Mouse (Mus musculus) hindbrain, embryonic 11.5 days (tissue): Measurements from ENCODE around the gene Qpctl. TPM values are rescaled to one million over a fixed set of nuclear protein-coding genes. Genes with fewer than 3 reads are reported as not detected.

Source experiments
- ATAC-seq: fragments of 200-750 bp; cut with Nextera tagmentation; 2 replicates; pipeline ENCODE4 v1.8.0; 2017; ENCODE audit warnings: mild to moderate bottlenecking, moderate TSS enrichment, moderate library complexity; ENCODE audit not compliant: low FRiP score
- DNase-seq: peaks from one replicate; pipeline ENCODE4 v3.0.0-alpha.2; 2015; ENCODE audit warnings: low spot score
- H3K27ac ChIP-seq: fragments of 300-500 bp; sonication (generic); 2 replicates; pipeline ENCODE4 v1.5.1; 2014; ENCODE audit warnings: mild to moderate bottlenecking, low read depth, low read length
- H3K27me3 ChIP-seq: fragments of 300-500 bp; sonication (generic); 2 replicates; pipeline ENCODE4 v1.6.1; 2014; ENCODE audit warnings: mild to moderate bottlenecking, low read length, moderate library complexity, mixed read lengths; ENCODE audit not compliant: control insufficient read depth, insufficient read depth
- H3K36me3 ChIP-seq: fragments of 300-500 bp; sonication (generic); 2 replicates; pipeline ENCODE4 v1.6.1; 2014; ENCODE audit warnings: mild to moderate bottlenecking, low read length, moderate library complexity, mixed read lengths; ENCODE audit not compliant: control insufficient read depth, insufficient read depth
- H3K4me1 ChIP-seq: fragments of 300-500 bp; sonication (generic); replicated peaks from 2 replicates; pipeline ENCODE4 v1.6.1; 2014; ENCODE audit warnings: low read length, mixed read lengths; ENCODE audit not compliant: control insufficient read depth, insufficient read depth
- H3K4me2 ChIP-seq: fragments of 300-500 bp; sonication (generic); replicated peaks from 2 replicates; pipeline ENCODE4 v1.6.1; 2014; ENCODE audit warnings: mild to moderate bottlenecking, low read depth, low read length
- H3K4me3 ChIP-seq: fragments of 300-500 bp; sonication (generic); 2 replicates; pipeline ENCODE4 v1.5.1; 2014; ENCODE audit warnings: low read depth, low read length
- H3K9ac ChIP-seq: fragments of 300-500 bp; sonication (generic); 2 replicates; pipeline ENCODE4 v1.6.1; 2014; ENCODE audit warnings: low read depth, low read length
- H3K9me3 ChIP-seq: fragments of 300-500 bp; sonication (generic); 2 replicates; pipeline ENCODE4 v1.6.1; 2016; ENCODE audit warnings: low read length; ENCODE audit not compliant: control insufficient read depth
- WGBS: fragments of 180-500 bp; shearing (Covaris S2); extraction: QIAGEN DNeasy Blood & Tissue Kit; methylation state at CpG from one replicate; pipeline ENCODE4 v1.1.7; 2014; 5-methylcytosine and 5-hydroxymethylcytosine counted together
- microRNA counts: library from miRNA; unstranded; fragments of <30 nt; microRNA quantifications from one replicate; lab custom pipeline; 2015
- polyA plus RNA-seq: library from polyadenylated mRNA; unstranded; fragments of >200 nt; fragmentation: Nextera tagmentation; extraction: Ambion mirVana; gene quantifications from 2 replicates; pipeline ENCODE4 v1.2.1, GENCODE M21; 2014

Qpctl gene
- polyA plus RNA-seq, 1 experiment from 2014 or later, result 12.0 TPM

- 0% methylated on average over 2 of the region's 36 CpGs for WGBS
- Histone ChIP-seq H3K9me3 (no peaks in the 10 kb centered on the region), H3K4me1 (peaks cover 14% of the 10 kb centered on the region; the same call in 1 of the 2 replicates), H3K36me3 (0 out of 2 replicates have a peak, but pooled peaks cover 2% of the 10 kb centered on the region), H3K4me3 (peak within 1 kb of the TSS; percentile 72), H3K27ac (peak within 1 kb of the TSS; percentile 94), H3K9ac (peak within 1 kb of the TSS; percentile 90), H3K4me2 (peak within 1 kb of the TSS; percentile 99), H3K27me3 (peaks cover 7% of the 10 kb centered on the region; the same call in 1 of the 2 replicates)
- ATAC-seq (no peak), DNase-seq (no peak)
These were observed 54.6 kb downstream of the Qpctl start, which contains the start of gene Six5 for GRCm38 (mm10) chr7:19094471-19094825. Gene Six5 (plus strand): TSS chr7:19094594.

DNA sequence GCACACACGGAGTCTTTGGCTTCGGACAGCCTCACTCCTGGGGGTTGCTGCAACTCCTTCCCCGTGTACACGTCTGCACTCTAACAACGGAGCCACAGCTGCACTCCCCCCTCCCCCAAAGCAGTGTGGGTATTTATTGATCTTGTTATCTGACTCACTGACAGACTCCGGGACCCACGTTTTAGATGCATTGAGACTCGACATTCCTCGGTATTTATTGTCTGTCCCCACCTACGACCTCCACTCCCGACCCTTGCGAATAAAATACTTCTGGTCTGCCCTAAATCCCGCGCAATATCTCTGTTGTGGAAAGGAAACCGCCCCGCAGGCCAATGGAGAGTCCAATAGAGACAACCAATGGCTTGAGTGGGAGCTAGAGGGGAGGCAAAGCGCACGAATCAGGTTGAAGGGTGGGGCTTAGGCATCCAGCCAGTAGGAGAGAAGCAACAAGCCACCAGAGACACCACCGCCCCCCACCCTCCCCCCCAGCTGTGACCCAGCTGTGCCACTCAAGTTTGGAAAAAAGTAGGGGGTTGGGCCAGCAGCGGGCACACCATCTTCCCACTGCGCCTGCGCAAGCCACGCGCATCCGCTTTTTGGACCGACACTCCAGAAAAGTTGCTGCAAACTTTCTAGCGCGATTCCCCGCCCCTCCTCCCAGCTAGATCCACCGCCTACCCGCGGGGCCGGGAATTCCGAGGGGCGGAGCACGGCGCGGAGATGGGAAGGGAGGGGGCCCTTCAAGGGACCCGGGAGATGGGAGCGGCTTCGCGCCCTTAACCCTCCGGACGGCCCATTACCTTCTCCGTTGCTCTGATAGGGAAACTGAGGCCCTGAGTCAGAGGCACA, 55.3 kb downstream of the Qpctl start:
- 0 out of 2 replicates have a peak, but pooled peaks cover 2% of the 10 kb centered on the region for H3K36me3 ChIP-seq
- H3K9ac ChIP-seq, result peak overlapping the region; percentile 90
- peaks cover 14% of the 10 kb centered on the region; the same call in 1 of the 2 replicates for H3K4me1 ChIP-seq
- peak overlapping the region; percentile 99 for H3K4me2 ChIP-seq
- WGBS, result under 1% methylated on average over 43 of the region's 45 CpGs
- peak overlapping the region; percentile 94 for H3K27ac ChIP-seq
- peaks cover 7% of the 10 kb centered on the region; the same call in 1 of the 2 replicates for H3K27me3 ChIP-seq
- peak; percentile 89 for ATAC-seq
- peak; percentile 96 for DNase-seq
- H3K4me3 ChIP-seq, result peak overlapping the region; percentile 72
- H3K9me3 ChIP-seq, result no peaks in the 10 kb centered on the region

GRCm38 (mm10) chr7:19093174-19093521, 55.9 kb downstream of the Qpctl start:
- H3K4me3 ChIP-seq, result peak overlapping the region; percentile 72
- 0 out of 2 replicates have a peak, but pooled peaks cover 2% of the 10 kb centered on the region for H3K36me3 ChIP-seq
- H3K4me2 ChIP-seq, result peak overlapping the region; percentile 99
- H3K9ac ChIP-seq, result peak overlapping the region; percentile 56; the same call in 1 of the 2 replicates
- H3K27me3 ChIP-seq, result peaks cover 7% of the 10 kb centered on the region; the same call in 1 of the 2 replicates
- peaks cover 14% of the 10 kb centered on the region; the same call in 1 of the 2 replicates for H3K4me1 ChIP-seq
- WGBS, result 0% methylated on average over 9 of the region's 15 CpGs
- ATAC-seq (peak; percentile 60), DNase-seq (peak; percentile 87)
- H3K9me3 ChIP-seq, result no peaks in the 10 kb centered on the region
- peak overlapping the region; percentile 62 for H3K27ac ChIP-seq

DNA sequence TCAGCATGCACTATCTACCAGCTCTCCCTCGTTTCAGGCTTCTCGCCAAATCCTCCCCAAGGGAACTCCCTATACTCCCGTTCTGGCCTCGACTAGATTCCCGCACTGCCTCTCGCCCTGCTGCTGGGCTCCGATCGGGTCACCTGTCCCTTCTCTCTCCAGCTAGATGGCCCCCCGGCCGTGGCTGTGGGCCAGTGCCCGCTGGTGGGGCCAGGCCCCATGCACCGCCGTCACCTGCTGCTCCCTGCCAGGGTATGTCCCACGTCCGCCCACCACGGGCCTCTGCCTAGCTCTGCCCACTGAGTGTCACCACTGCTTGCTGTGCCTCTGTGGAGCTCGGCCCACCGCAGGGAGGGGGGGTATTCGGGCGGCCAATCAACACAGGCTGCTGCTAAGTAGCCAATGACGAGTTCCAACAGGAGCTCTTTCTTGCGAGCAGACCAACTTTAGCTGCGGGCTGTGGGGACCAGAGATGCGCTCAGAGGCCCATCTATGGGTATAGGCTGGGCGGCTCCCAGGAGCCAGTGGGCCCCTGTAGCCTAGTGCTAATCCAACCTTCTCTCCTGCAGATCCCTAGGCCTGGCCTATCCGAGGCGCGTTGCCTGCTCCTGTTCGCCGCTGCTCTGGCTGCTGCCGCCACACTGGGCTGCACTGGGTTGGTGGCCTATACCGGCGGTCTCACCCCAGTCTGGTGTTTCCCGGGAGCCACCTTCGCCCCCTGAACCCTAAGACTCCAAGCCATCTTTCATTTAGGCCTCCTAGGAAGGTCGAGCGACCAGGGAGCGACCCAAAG, 56.5 kb downstream of the Qpctl start:
- ATAC-seq (peak; percentile 45), DNase-seq (peak; percentile 71)
- H3K27me3 ChIP-seq, result peaks cover 7% of the 10 kb centered on the region; the same call in 1 of the 2 replicates
- peak overlapping the region; percentile 99 for H3K4me2 ChIP-seq
- peak overlapping the region; percentile 72 for H3K4me3 ChIP-seq
- no peaks in the 10 kb centered on the region for H3K9me3 ChIP-seq
- peak overlapping the region; percentile 43; the same call in 1 of the 2 replicates for H3K27ac ChIP-seq
- H3K36me3 ChIP-seq, result 0 out of 2 replicates have a peak, but pooled peaks cover 2% of the 10 kb centered on the region
- 3% methylated on average over 37 of the region's 38 CpGs for WGBS
- H3K4me1 ChIP-seq, result peaks cover 14% of the 10 kb centered on the region; the same call in 1 of the 2 replicates
- peak overlapping the region; percentile 56; the same call in 1 of the 2 replicates for H3K9ac ChIP-seq

- no peak overlapping the region for H3K27ac ChIP-seq
- peak overlapping the region; percentile 99 for H3K4me2 ChIP-seq
- H3K27me3 ChIP-seq, result peaks cover 7% of the 10 kb centered on the region; the same call in 1 of the 2 replicates
- H3K9me3 ChIP-seq, result no peaks in the 10 kb centered on the region
- DNase-seq (no peak), ATAC-seq (no peak)
- H3K9ac ChIP-seq, result peak overlapping the region; percentile 20
- H3K4me1 ChIP-seq, result peaks cover 14% of the 10 kb centered on the region; the same call in 1 of the 2 replicates
- H3K36me3 ChIP-seq, result no peaks in the 10 kb centered on the region
- 27% methylated on average over 17 of the region's 17 CpGs for WGBS
- H3K4me3 ChIP-seq, result no peak overlapping the region
These were observed 57.2 kb downstream of the Qpctl start for GRCm38 (mm10) chr7:19091913-19092312.

MicroRNA genes within 50 kb of the gene (microRNA counts, 519-probe panel; counts per million panel counts)
- not detected for microRNA mmu-miR-330 (lab: Ali Mortazavi, UCI)

Other genes with a start within 250 kb of the Qpctl start
- 22.9 and 27.3 TPM in 2 replicates for gene Ccdc61, start 238.9 kb downstream of the Qpctl start, polyA plus RNA-seq
- 12.7 and 18.0 TPM in 2 replicates for gene Nova2, start 223.4 kb downstream of the Qpctl start, polyA plus RNA-seq
- 0.46 TPM in 1 of 2 replicates, not detected in the other for gene Nanos2, start 161.9 kb downstream of the Qpctl start, polyA plus RNA-seq
- gene Mypop, start 158.0 kb downstream of the Qpctl start, polyA plus RNA-seq, result 4.6 TPM in 2 replicates
- gene Irf2bp1, start 145.2 kb downstream of the Qpctl start, polyA plus RNA-seq, result 25.2 and 26.0 TPM in 2 replicates
- not detected in 2 replicates for gene Foxa3, start 125.8 kb downstream of the Qpctl start, polyA plus RNA-seq
- 29.4 and 30.5 TPM in 2 replicates for gene Sympk, start 124.9 kb downstream of the Qpctl start, polyA plus RNA-seq
- gene Rsph6a, start 94.6 kb downstream of the Qpctl start, polyA plus RNA-seq, result not detected in 2 replicates
- gene Dmwd, start 73.1 kb downstream of the Qpctl start, polyA plus RNA-seq, result 18.3 and 20.2 TPM in 2 replicates
- 10.3 and 12.2 TPM in 2 replicates for gene Dmpk, start 65.4 kb downstream of the Qpctl start, polyA plus RNA-seq
- 6.2 and 7.2 TPM in 2 replicates for gene Six5, start 54.7 kb downstream of the Qpctl start, polyA plus RNA-seq
- 1.0 and 1.4 TPM in 2 replicates for gene Gm4969, start 30.9 kb downstream of the Qpctl start, polyA plus RNA-seq
- 8.7 and 8.8 TPM in 2 replicates for gene Fbxo46, start 29.4 kb downstream of the Qpctl start, polyA plus RNA-seq
- 143 and 149 TPM in 2 replicates for gene Snrpd2, start 431 bp upstream of the Qpctl start, polyA plus RNA-seq
- gene Gipr, start 16.8 kb upstream of the Qpctl start, polyA plus RNA-seq, result 0.89 and 1.7 TPM in 2 replicates
- 1.4 and 2.0 TPM in 2 replicates for gene Eml2, start 27.1 kb upstream of the Qpctl start, polyA plus RNA-seq
- 1.6 and 2.6 TPM in 2 replicates for gene Gpr4, start 63.2 kb upstream of the Qpctl start, polyA plus RNA-seq
- gene Opa3, start 79.0 kb upstream of the Qpctl start, polyA plus RNA-seq, result 42.2 and 42.4 TPM in 2 replicates
- 29.2 and 50.2 TPM in 2 replicates for gene Vasp, start 122.5 kb upstream of the Qpctl start, polyA plus RNA-seq
- gene Ppm1n, start 130.8 kb upstream of the Qpctl start, polyA plus RNA-seq, result 0.18 TPM in 1 of 2 replicates, not detected in the other
- gene Rtn2, start 133.3 kb upstream of the Qpctl start, polyA plus RNA-seq, result 49.6 and 52.1 TPM in 2 replicates
- gene Fosb, start 160.8 kb upstream of the Qpctl start, polyA plus RNA-seq, result not detected in 2 replicates
- 108 and 112 TPM in 2 replicates for gene Ercc1, start 195.5 kb upstream of the Qpctl start, polyA plus RNA-seq
- 14.7 and 15.2 TPM in 2 replicates for gene Cd3eap, start 210.2 kb upstream of the Qpctl start, polyA plus RNA-seq
- 3.2 and 5.0 TPM in 2 replicates for gene Ppp1r13l, start 210.5 kb upstream of the Qpctl start, polyA plus RNA-seq
- 7.7 and 8.7 TPM in 2 replicates for gene Ercc2, start 232.7 kb upstream of the Qpctl start, polyA plus RNA-seq